Mouse (Mus musculus) hindbrain, embryonic 10.5 days (tissue): ENCODE measurements around the gene Cpox. TPM values are rescaled to one million over a fixed set of nuclear protein-coding genes. Genes with fewer than 3 reads are reported as not detected.

Experiments
- DNase-seq: peaks from one replicate; pipeline ENCODE4 v3.0.0-alpha.2; 2017; ENCODE audit warnings: low spot score
- H3K27ac ChIP-seq: fragments of 300-500 bp; sonication (generic); 2 replicates; pipeline ENCODE4 v1.5.1; 2016; ENCODE audit warnings: mild to moderate bottlenecking, moderate library complexity
- H3K27me3 ChIP-seq: fragments of 300-500 bp; sonication (generic); 2 replicates; pipeline ENCODE4 v1.6.1; 2016; ENCODE audit warnings: mild to moderate bottlenecking; ENCODE audit not compliant: poor library complexity, insufficient read depth, severe bottlenecking
- H3K36me3 ChIP-seq: fragments of 300-500 bp; sonication (generic); 2 replicates; pipeline ENCODE4 v1.6.1; 2016; ENCODE audit warnings: mild to moderate bottlenecking, moderate library complexity
- H3K4me1 ChIP-seq: fragments of 300-500 bp; sonication (generic); replicated peaks from 2 replicates; pipeline ENCODE4 v1.6.1; 2016; ENCODE audit warnings: mild to moderate bottlenecking
- H3K4me3 ChIP-seq: fragments of 300-500 bp; sonication (generic); 2 replicates; pipeline ENCODE4 v1.5.1; 2016; ENCODE audit warnings: mild to moderate bottlenecking, moderate library complexity
- H3K9me3 ChIP-seq: fragments of 300-500 bp; sonication (generic); 2 replicates; pipeline ENCODE4 v1.6.1; 2016; ENCODE audit warnings: mild to moderate bottlenecking, moderate library complexity
- WGBS: fragments of 180-500 bp; shearing (Covaris S2); methylation state at CpG from one replicate; pipeline ENCODE4 v1.1.7; 2016; 5-methylcytosine and 5-hydroxymethylcytosine counted together
- polyA plus RNA-seq: library from polyadenylated mRNA; unstranded; fragments of >200 nt; fragmentation: Nextera tagmentation; extraction: Ambion mirVana; gene quantifications from 2 replicates; pipeline ENCODE4 v1.2.1, GENCODE M21; 2016

Gene Cpox
- polyA plus RNA-seq, 1 experiment from 2014 or later: 20.0 TPM

- WGBS: 94% methylated on average over 13 of the region's 13 CpGs
- peak overlapping the region; percentile 18; the same call in 1 of the 2 replicates for H3K4me3 ChIP-seq
- peaks cover 13% of the 10 kb centered on the region; the same call in 1 of the 2 replicates for H3K4me1 ChIP-seq
- no peak overlapping the region for H3K27ac ChIP-seq
- peaks cover 36% of the 10 kb centered on the region for H3K36me3 ChIP-seq
- no peaks in the 10 kb centered on the region for H3K27me3 ChIP-seq
- no peaks in the 10 kb centered on the region for H3K9me3 ChIP-seq
- DNase-seq: no peak
Observed at GRCm38 (mm10) chr16:58672396-58672795, 2.3 kb downstream of the Cpox start.

- WGBS: 95% methylated on average over 15 of the region's 15 CpGs
Observed at GRCm38 (mm10) chr16:58673811-58674410, 3.8 kb downstream of the Cpox start.

GRCm38 (mm10) chr16:58675256-58675655 lies 5.2 kb downstream of the Cpox start:
- no peak for DNase-seq
- H3K9me3 ChIP-seq: no peaks in the 10 kb centered on the region

More at GRCm38 (mm10) chr16:58673811-58674410, 3.8 kb downstream of the Cpox start:
- Histone ChIP-seq H3K27me3 (no peaks in the 10 kb centered on the region), H3K4me3 (no peak overlapping the region), H3K36me3 (peaks cover 47% of the 10 kb centered on the region), H3K4me1 (peaks cover 13% of the 10 kb centered on the region; the same call in 1 of the 2 replicates), H3K9me3 (no peaks in the 10 kb centered on the region), H3K27ac (no peak overlapping the region)
- no peak for DNase-seq

GRCm38 (mm10) chr16:58676156-58676555 lies 6.1 kb downstream of the Cpox start:
- Histone ChIP-seq H3K27ac (no peak overlapping the region), H3K4me3 (no peak overlapping the region), H3K9me3 (no peaks in the 10 kb centered on the region), H3K4me1 (peaks cover 5% of the 10 kb centered on the region; the same call in 1 of the 2 replicates), H3K36me3 (peaks cover 54% of the 10 kb centered on the region), H3K27me3 (no peaks in the 10 kb centered on the region)
- WGBS: 90% methylated on average over 7 of the region's 7 CpGs
- no peak for DNase-seq

More at GRCm38 (mm10) chr16:58675256-58675655, 5.2 kb downstream of the Cpox start:
- Histone ChIP-seq H3K4me3 (no peak overlapping the region), H3K27me3 (no peaks in the 10 kb centered on the region), H3K27ac (no peak overlapping the region), H3K36me3 (peaks cover 47% of the 10 kb centered on the region), H3K4me1 (peaks cover 13% of the 10 kb centered on the region; the same call in 1 of the 2 replicates)
- 91% methylated on average over 13 of the region's 13 CpGs for WGBS

- DNase-seq: no peak
- H3K27me3 ChIP-seq: no peaks in the 10 kb centered on the region
- H3K4me1 ChIP-seq: peaks cover under 1% of the 10 kb centered on the region; the same call in 1 of the 2 replicates
- peaks cover 54% of the 10 kb centered on the region for H3K36me3 ChIP-seq
- H3K4me3 ChIP-seq: no peak overlapping the region
- WGBS: 93% methylated on average over 3 of the region's 3 CpGs
- no peak overlapping the region for H3K27ac ChIP-seq
- no peaks in the 10 kb centered on the region for H3K9me3 ChIP-seq
Observed at GRCm38 (mm10) chr16:58676633-58677032, 6.5 kb downstream of the Cpox start.

- H3K4me1 ChIP-seq: no peaks in the 10 kb centered on the region
- WGBS: 88% methylated on average over 5 of the region's 5 CpGs
- no peaks in the 10 kb centered on the region for H3K9me3 ChIP-seq
- no peaks in the 10 kb centered on the region for H3K27me3 ChIP-seq
- H3K27ac ChIP-seq: no peak overlapping the region
- H3K4me3 ChIP-seq: no peak overlapping the region
- no peak for DNase-seq
- peaks cover 54% of the 10 kb centered on the region for H3K36me3 ChIP-seq
Observed at GRCm38 (mm10) chr16:58677491-58677890, 7.4 kb downstream of the Cpox start.

- no peak for DNase-seq
- no peak overlapping the region for H3K4me3 ChIP-seq
- H3K4me1 ChIP-seq: no peaks in the 10 kb centered on the region
- H3K36me3 ChIP-seq: peaks cover 46% of the 10 kb centered on the region
- 77% methylated on average over 7 of the region's 7 CpGs for WGBS
- H3K27me3 ChIP-seq: no peaks in the 10 kb centered on the region
- no peak overlapping the region for H3K27ac ChIP-seq
- no peaks in the 10 kb centered on the region for H3K9me3 ChIP-seq
Observed at GRCm38 (mm10) chr16:58678660-58679059, 8.6 kb downstream of the Cpox start.

GRCm38 (mm10) chr16:58682046-58682445 lies 12.0 kb downstream of the Cpox start:
- Histone ChIP-seq H3K27me3 (no peaks in the 10 kb centered on the region), H3K27ac (no peak overlapping the region), H3K4me3 (no peak overlapping the region), H3K9me3 (no peaks in the 10 kb centered on the region), H3K4me1 (no peaks in the 10 kb centered on the region), H3K36me3 (peaks cover 17% of the 10 kb centered on the region)
- 92% methylated on average over 6 of the region's 6 CpGs for WGBS
- DNase-seq: no peak

- WGBS: 86% methylated on average over 7 of the region's 7 CpGs
- Histone ChIP-seq H3K4me1 (no peaks in the 10 kb centered on the region), H3K27ac (no peak overlapping the region), H3K9me3 (no peaks in the 10 kb centered on the region), H3K27me3 (no peaks in the 10 kb centered on the region), H3K36me3 (peaks cover 16% of the 10 kb centered on the region), H3K4me3 (no peak overlapping the region)
- DNase-seq: no peak
Observed at GRCm38 (mm10) chr16:58682870-58683269, 12.8 kb downstream of the Cpox start.

GRCm38 (mm10) chr16:58683911-58684310 lies 13.8 kb downstream of the Cpox start:
- no peaks in the 10 kb centered on the region for H3K4me1 ChIP-seq
- 95% methylated on average over 4 of the region's 4 CpGs for WGBS
- no peak for DNase-seq

GRCm38 (mm10) chr16:58684537-58684936 lies 14.4 kb downstream of the Cpox start:
- no peaks in the 10 kb centered on the region for H3K4me1 ChIP-seq
- no peaks in the 10 kb centered on the region for H3K9me3 ChIP-seq
- H3K27ac ChIP-seq: no peak overlapping the region
- no peak overlapping the region for H3K4me3 ChIP-seq
- H3K27me3 ChIP-seq: no peaks in the 10 kb centered on the region
- H3K36me3 ChIP-seq: peaks cover 7% of the 10 kb centered on the region; the same call in 1 of the 2 replicates
- no peak for DNase-seq

More at GRCm38 (mm10) chr16:58683911-58684310, 13.8 kb downstream of the Cpox start:
- Histone ChIP-seq H3K27ac (no peak overlapping the region), H3K4me3 (no peak overlapping the region), H3K36me3 (peaks cover 7% of the 10 kb centered on the region; the same call in 1 of the 2 replicates), H3K9me3 (no peaks in the 10 kb centered on the region), H3K27me3 (no peaks in the 10 kb centered on the region)

GRCm38 (mm10) chr16:58685548-58686537 lies 15.8 kb downstream of the Cpox start:
- no peak overlapping the region for H3K4me3 ChIP-seq

GRCm38 (mm10) chr16:58688534-58688933 lies 18.4 kb downstream of the Cpox start:
- Histone ChIP-seq H3K27me3 (no peaks in the 10 kb centered on the region), H3K27ac (no peak overlapping the region), H3K9me3 (no peaks in the 10 kb centered on the region), H3K36me3 (no peaks in the 10 kb centered on the region), H3K4me3 (no peak overlapping the region), H3K4me1 (no peaks in the 10 kb centered on the region)
- DNase-seq: no peak
- WGBS: 87% methylated on average over 1 of the region's 1 CpGs

More at GRCm38 (mm10) chr16:58685548-58686537, 15.8 kb downstream of the Cpox start:
- no peak for DNase-seq
- H3K27me3 ChIP-seq: no peaks in the 10 kb centered on the region
- peaks cover 2% of the 10 kb centered on the region; the same call in 1 of the 2 replicates for H3K36me3 ChIP-seq
- no peaks in the 10 kb centered on the region for H3K4me1 ChIP-seq
- no peaks in the 10 kb centered on the region for H3K9me3 ChIP-seq
- H3K27ac ChIP-seq: no peak overlapping the region
- WGBS: 83% methylated on average over 20 of the region's 20 CpGs
